Mouse (Mus musculus) liver, embryonic 14.5 days (tissue): Measurements from ENCODE around the gene Lrp10.
A peak's percentile ranks its signal among the peaks of the same experiment; 100 is the strongest.

Experiments
- CTCF ChIP-seq: IDR thresholded peaks from 2 replicates; pipeline ENCODE4 v1.5.1; 2016; ENCODE audit warnings: antibody characterized with exemption, low read depth, control low read depth
- EP300 ChIP-seq: IDR thresholded peaks from 2 replicates; pipeline ENCODE4 v1.6.1; 2016; ENCODE audit warnings: antibody characterized with exemption, low read depth

DNA sequence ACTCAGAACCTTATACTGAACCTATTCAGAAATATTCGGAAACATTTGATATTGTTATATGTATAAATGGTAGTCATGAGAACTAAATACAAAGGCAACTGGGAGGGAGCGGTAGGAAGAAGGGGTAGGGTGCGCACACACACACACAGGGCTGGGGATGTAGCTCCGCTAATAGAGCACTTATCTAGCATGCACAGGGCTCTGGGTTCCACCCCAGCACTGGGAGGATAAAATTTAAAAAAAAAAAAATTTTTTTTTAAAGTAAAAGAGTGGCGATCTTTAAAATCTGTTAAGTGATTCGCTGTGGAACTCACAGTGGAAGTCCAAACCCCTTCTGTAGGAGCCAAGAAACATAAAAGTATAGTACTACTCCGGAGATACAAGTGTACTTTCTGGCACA is 22.0 kb downstream of the Lrp10 start:
- TF ChIP-seq EP300 = 0 out of 2 replicates have a peak, but pooled peaks have one; percentile 15
- TF ChIP-seq CTCF = no peak
